Mouse (Mus musculus) lung, adult 2 months (tissue): ENCODE measurements around the gene Arhgap15.

Experiments used
- CTCF ChIP-seq: fragments of 200-500 bp; IDR thresholded peaks from 2 replicates; pipeline ENCODE4 v1.5.1; 2011; ENCODE audit warnings: mild to moderate bottlenecking, low read length, control low read depth; ENCODE audit not compliant: insufficient read depth
- POLR2A ChIP-seq: fragments of 200-500 bp; IDR thresholded peaks from 2 replicates; pipeline ENCODE4 v1.6.1; 2011; ENCODE audit warnings: low read depth, mild to moderate bottlenecking, control low read depth, low read length, borderline replicate concordance; ENCODE audit errors: extremely low read depth

- no peak for TF ChIP-seq CTCF
- no peak for TF ChIP-seq POLR2A
Observed at GRCm38 (mm10) chr2:43796448-43796847, 47.8 kb downstream of the Arhgap15 start.
